Mouse (Mus musculus) kidney, postnatal 14 days (tissue): ENCODE data around the gene Uaca.

Experiments used
- DNase-seq: peaks from one replicate; pipeline ENCODE4 v3.0.0; 2022; ENCODE audit warnings: mixed read lengths

Gene Uaca

GRCm38 (mm10) chr9:60837449-60838141 is 43.3 kb downstream of the Uaca start:
- peak; percentile 37 for DNase-seq

GRCm38 (mm10) chr9:60838331-60838872 is 44.1 kb downstream of the Uaca start:
- DNase-seq: no peak

GRCm38 (mm10) chr9:60841393-60841792 is 47.1 kb downstream of the Uaca start:
- DNase-seq: peak; percentile 36

GRCm38 (mm10) chr9:60843415-60844076 is 49.2 kb downstream of the Uaca start:
- DNase-seq: no peak

- DNase-seq: peak; percentile 59
These were observed 54.4 kb downstream of the Uaca start for GRCm38 (mm10) chr9:60848730-60849129.

GRCm38 (mm10) chr9:60849986-60850385 is 55.6 kb downstream of the Uaca start:
- DNase-seq: no peak

- no peak for DNase-seq
These were observed 59.9 kb downstream of the Uaca start for GRCm38 (mm10) chr9:60854196-60854595.

- peak; percentile 81 for DNase-seq
These were observed 63.5 kb downstream of the Uaca start for GRCm38 (mm10) chr9:60857833-60858232.

- peak; percentile 59 for DNase-seq
These were observed 64.1 kb downstream of the Uaca start for GRCm38 (mm10) chr9:60858306-60858960.

GRCm38 (mm10) chr9:60859031-60859430 is 64.7 kb downstream of the Uaca start:
- no peak for DNase-seq

- no peak for DNase-seq
These were observed 66.7 kb downstream of the Uaca start for GRCm38 (mm10) chr9:60861030-60861429.

GRCm38 (mm10) chr9:60864664-60865063 is 70.3 kb downstream of the Uaca start:
- peak; percentile 48 for DNase-seq

GRCm38 (mm10) chr9:60865866-60866265 is 71.5 kb downstream of the Uaca start:
- DNase-seq: peak; percentile 56

GRCm38 (mm10) chr9:60870451-60870850 is 76.1 kb downstream of the Uaca start:
- DNase-seq: no peak

- no peak for DNase-seq
These were observed 76.7 kb downstream of the Uaca start for GRCm38 (mm10) chr9:60870919-60871503.

- DNase-seq: no peak
These were observed 79.1 kb downstream of the Uaca start for GRCm38 (mm10) chr9:60873257-60874054.

- DNase-seq: no peak
These were observed 79.7 kb downstream of the Uaca start for GRCm38 (mm10) chr9:60874055-60874392.

GRCm38 (mm10) chr9:60876085-60876484 is 81.7 kb downstream of the Uaca start:
- no peak for DNase-seq

GRCm38 (mm10) chr9:60876531-60876930 is 82.2 kb downstream of the Uaca start:
- no peak for DNase-seq

- no peak for DNase-seq
These were observed 83.8 kb downstream of the Uaca start for GRCm38 (mm10) chr9:60878051-60878557.

GRCm38 (mm10) chr9:60878630-60879029 is 84.3 kb downstream of the Uaca start:
- no peak for DNase-seq

GRCm38 (mm10) chr9:60885148-60885547 is 90.8 kb downstream of the Uaca start:
- DNase-seq: no peak
